Mouse (Mus musculus) left cerebral cortex, postnatal 10 days (tissue): Measurements from ENCODE around the gene A830031A19Rik. TPM values are rescaled to one million over a fixed set of nuclear protein-coding genes. Genes with fewer than 3 reads are reported as not detected.

Source experiments
- DNase-seq, 2 experiments: peaks; one replicate each; pipeline ENCODE4 v3.0.0; 2021 to 2022; ENCODE audit warnings: low spot score in 2 of 2, mixed read lengths in 1 of 2; ENCODE audit errors: extremely low spot score in 1 of 2
- intact Hi-C: fragments of 180-260 bp; cut with DNase I; formaldehyde crosslinking; loops from one replicate; pipeline ENCODE4 v1.15.1; 2025
- microRNA-seq: library from miRNA; unstranded; fragments of <30 nt; microRNA quantifications from one replicate; pipeline ENCODE4 v1.2.0, GENCODE M21; 2022
- total RNA-seq, 2 experiments: library from RNA; stranded (reverse); gene quantifications; 2 replicates each; pipeline ENCODE4 v1.2.3; 2021

The A830031A19Rik gene
- total RNA-seq, 2 experiments from 2014 or later: 0.49 to 0.94 TPM

DNA sequence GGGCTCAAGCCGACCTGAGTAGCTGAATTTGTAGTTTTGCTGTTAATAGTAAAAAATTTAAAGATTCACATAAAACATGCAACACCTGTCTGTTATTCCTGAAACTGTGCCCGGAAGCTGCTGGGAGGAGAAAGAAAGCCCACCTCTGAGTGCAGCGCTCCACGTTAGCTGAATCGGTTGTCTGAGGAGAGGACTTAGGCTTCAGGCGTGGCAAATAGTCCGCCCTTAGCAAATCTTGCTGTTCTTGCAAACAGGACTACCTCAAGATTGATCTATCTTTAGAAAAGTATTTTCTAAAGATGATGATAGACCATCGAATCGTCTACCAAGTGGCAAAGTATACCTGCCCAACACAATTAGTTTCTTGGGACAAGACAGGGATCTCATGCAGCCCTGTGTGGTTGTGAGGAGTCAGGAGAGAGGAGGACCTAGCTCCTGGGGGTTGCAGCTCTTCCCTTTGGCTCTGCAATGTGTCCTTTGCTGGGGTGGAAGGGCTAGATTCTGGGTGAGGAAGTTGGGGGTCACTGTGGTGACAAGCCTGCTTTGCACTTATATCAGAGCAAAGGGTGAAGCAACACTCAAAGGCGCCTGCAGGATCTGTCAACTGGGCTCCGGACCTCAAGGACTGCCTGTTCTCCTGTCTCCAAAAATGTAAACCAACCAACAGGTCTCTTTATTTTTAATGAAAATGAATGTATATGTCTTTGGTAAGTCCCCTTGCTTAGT, 24.7 kb downstream of the A830031A19Rik start:
- no peak for DNase-seq
- intact Hi-C loops: no loop called here

DNA sequence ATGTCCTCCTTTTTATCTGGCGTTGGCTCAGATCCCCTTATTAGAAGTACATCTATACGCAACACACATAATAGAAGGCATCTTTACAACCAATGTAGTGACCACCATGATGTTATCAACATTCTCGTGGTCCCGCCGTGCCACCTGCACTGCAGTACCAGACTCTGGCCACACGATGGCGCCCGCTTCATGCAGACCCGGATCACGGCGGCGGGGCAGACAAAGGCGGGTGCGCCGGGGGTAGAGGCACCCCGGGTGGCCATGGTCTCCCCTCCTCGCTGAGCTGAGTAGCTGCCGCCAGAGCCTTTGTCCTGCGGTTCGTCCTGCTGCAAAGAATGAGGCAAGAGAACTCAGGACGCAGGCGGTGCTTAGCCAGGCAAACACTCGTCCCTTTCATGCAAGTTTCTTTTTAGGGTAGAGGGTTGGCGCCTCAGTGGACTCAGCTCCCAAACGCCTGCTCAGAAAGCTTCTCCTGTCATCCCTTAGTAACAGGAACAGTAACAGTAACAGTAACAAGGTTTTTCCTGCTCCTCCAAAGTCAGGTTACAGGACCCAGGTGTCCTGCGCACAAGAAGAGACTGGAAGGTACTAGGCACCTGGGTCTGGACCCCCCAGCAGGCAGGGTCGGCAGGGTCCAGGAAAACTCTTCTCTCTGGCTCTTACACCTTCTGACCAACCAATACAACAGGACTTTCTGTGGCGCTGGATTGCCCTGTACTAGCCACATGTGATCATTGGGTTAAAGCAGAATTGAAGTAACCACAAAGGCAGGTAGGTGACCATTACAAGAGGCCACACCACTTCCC, 25.4 kb downstream of the A830031A19Rik start:
- intact Hi-C loops: no loop called here

DNA sequence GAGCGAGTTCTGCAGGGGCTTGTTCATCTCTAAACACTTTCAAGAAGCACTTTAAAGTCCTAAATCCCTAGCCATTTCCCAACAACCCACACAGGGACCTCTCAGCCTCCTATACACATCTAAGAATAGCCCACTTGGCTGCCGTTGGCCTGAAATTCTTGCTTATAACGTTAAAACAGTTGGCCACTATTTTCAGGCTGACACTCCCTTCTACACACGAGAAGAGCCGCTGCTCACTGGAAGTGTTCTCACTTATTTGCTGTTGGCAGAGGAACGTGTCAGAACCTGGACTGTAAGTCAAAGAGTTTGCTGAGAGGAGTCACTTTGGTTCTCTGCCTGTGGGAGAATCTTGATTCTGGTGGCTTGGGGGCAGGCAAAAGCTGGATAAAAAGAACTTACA, 30.8 kb downstream of the A830031A19Rik start:
- peak in 1 of 2 experiments; percentile 44 for DNase-seq
- intact Hi-C loops: no loop called here

More for the DNA sequence above, 25.4 kb downstream of the A830031A19Rik start:
- peak; percentile 80 to 87 for DNase-seq

DNA sequence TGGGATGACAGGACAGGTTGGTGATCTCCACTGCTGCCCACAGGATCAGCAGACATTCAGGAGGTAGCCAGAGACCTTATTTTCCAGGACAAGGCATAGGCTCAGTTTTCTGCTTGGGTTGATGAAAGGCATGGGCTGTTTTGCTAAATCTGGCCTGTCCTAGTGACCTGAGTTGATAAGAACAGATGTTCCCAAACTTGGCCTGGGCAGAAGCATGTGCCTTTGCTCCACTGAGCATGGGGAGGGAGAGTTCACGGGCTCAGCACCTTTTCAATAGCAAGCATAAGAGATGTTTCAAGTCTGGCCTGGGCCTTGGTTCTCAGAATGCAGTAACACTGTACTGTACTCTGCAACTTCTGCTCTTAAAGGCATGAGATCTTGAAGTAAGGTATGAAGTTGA, 54.1 kb downstream of the A830031A19Rik start:
- no peak for DNase-seq
- intact Hi-C loops: no loop called here

DNA sequence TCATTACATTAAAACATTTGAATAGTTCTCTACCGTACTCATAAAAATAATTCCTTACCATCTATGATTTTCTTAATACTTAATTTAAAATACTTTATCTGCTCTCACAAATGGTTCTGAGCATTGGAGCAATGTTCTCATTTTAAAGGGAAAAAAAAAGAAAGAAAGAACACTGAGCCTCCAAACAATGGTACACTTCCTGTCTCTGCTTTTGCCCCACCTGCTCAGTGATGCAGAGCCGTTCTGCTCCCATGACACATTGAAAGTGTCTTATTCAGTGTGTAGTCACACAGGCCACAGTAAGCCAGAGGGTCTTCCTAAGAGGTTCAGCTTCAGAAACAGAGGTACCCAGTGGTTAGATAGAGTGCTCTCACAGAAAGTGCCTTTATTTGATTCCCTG, 56.1 kb downstream of the A830031A19Rik start:
- intact Hi-C loops: no loop called here
- no peak for DNase-seq

DNA sequence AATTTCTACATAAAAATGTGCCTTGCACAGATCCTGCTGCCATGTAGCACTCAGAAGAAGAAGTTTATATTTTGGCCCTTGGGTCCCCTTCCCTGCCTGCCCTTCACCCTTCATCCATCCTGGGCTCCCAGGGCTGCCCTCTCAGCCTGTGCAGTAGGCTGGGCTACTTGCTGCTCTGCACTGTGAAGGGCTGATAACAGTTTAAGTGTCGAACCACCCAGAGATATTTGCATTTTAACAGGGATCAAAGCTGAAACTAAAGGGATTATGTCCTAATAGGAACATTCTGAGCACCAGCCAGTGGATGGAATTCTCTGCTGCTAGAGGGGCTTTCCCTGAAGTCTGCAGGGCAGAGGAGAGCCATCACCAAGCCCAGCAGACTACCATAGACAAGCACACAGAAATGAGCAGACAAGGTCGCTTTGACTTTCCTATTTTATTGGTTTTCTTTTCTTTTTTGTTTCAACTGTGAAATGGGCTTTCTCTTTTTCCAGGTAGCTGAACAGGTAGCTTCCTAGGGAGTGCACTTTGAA, 58.1 kb downstream of the A830031A19Rik start:
- intact Hi-C loops: no loop called here
- DNase-seq: no peak

DNA sequence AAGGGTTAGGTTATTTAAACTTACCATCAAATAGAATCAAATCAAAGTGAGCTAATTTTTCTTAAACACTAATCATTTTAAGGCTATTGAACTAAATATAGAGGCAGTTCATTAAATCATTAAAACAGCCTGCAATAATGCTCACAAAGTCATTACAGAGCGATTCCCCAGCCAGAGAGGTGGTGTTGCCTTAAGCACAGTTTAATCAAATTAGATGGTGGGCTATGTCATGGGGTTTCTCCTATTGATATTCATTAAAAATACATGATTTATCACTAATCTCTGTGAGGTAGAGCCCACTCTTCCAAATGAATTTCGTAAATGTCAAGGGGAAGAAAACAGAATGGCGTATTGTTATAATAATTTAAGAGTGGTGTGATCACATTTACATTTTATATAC, 58.8 kb downstream of the A830031A19Rik start:
- intact Hi-C loops: no loop called here
- no peak for DNase-seq

DNA sequence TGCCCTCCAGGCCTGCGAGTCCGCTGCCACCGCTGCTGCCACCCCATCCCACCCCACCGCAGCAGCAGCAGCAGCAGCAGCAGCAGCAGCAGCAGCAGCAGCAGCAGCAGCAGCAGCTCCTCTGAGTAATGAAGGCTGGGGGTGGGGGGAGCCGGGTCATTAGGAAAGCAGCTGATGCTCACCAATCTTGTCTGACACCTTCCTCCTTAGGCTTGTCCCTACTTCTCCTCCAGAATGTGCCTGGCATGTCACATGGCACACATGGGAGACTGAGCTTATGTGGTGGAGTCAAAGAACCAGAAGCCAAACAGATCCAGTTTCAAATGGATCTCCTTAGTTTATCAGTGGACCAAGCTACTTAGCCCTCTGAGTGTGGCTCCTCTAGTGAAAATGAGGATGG, 60.2 kb downstream of the A830031A19Rik start:
- intact Hi-C loops: no loop called here
- DNase-seq: no peak

DNA sequence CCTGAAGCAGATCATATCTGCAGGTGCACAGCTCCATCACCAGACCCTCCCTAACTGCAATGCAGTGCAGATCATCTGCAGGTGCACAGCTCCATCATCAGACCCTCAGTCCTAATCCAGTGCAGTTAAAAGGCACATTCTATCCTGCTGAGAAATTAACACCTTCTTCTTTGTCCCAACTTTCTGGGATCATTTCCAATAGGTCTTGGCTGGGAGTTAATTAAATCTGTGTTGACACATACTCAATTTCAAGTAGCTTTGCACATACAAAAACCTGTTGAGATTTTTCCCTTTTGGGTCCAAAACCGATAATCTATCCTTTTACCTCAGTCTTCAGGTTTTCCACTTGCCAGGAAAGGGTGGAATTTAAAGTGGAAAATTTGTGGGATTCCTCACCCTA, 62.6 kb downstream of the A830031A19Rik start:
- no peak for DNase-seq
- intact Hi-C loops: no loop called here

DNA sequence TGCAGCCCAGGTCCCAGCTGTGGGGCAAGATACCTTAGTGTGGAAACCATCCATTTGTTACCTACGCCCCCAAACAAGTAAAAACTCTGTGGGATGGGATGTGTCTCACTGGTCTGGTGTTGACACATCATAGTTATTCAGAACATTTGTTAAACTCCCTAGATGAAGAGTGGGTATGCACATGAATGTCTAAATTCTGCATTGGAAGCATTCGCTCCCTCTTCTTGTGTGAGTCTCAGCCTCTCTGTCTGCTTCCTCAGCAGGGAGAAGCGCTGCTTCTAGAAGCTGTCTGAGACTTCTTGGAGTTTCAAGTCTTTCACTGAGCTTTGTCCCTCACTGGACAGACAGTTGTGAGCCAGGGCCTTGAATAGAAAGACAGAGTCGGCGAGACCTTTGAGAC, 65.9 kb downstream of the A830031A19Rik start:
- no peak for DNase-seq
- intact Hi-C loops: no loop called here

DNA sequence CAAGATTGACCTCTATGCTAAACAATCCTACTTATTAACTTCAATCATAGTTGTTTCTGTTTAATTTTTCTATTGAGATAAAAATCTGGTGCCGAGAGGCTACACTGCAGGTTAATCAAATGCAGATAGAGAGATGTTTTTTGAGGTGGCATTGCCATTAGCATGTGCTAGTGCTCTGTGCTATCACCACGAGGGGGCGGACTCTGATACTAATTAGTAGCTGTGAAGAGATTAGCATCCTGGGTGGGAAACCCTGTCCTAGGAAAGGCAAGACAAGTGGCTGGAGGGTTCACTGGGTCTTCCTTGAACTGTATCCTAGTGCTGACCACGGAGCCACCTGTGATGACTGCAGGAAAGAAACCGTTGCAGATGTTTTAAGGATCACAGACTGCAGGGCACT, 66.6 kb downstream of the A830031A19Rik start:
- DNase-seq: peak in 1 of 2 experiments; percentile 45
- intact Hi-C loops: no loop called here

DNA sequence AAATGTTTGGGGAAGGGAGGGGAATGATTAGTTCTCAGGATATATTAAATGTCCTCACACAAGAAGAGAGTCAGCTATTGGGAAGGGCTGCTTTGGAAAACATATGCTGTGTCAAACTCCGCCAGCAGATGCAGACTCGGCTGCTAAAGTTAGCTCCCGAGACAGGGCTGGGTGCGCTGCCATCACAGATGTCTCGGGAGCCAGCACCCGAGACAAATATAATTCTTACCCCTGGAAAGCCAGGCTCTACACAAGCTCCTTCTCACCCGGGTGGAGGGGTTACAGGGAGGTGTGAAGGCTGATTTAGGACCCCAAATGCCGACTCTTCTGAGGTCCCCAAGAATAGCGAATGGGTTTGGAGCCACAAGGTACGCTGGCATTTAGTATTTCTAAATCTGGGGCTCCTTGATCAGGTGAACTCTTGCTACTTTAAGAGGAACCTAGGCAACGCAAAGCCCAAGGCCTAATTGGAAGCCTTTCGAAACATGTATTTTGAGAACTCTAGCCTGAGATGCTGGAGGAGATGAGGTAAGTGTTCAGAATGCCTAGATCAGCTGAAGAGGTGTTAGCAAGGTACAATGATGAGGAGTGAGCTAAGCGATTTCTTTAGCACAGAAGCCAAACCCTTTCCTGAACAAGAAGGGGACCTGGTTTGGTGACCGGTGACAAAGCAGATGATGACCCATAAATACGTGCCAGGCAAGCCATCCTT, 69.3 kb downstream of the A830031A19Rik start:
- peak; percentile 59 to 62 for DNase-seq
- intact Hi-C loops: no loop called here

DNA sequence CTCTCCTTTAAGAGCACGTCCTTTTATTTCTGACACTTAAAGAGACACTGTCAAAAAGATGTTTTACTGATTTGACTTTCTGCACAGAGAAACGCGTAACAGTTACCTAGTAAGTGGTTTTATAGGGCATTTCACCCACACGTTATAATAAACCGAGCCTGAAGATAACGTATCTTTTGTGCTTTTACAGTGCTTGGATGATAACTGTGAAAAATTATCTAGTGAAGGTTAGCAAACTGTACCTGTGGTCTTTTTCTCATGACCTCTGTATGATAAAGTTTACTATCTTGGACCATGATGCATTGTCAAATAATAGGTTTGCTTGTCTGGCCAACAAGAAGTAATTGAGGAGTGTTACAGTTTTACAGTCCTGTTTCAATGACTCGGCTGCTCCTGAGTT, 74.2 kb downstream of the A830031A19Rik start:
- intact Hi-C loops: no loop called here
- no peak for DNase-seq

Small RNAs within 50 kb of the gene (microRNA-seq; reads per million reads assigned to microRNA genes)
- not detected for gene Gm44381

Other genes with a start within 250 kb of the A830031A19Rik start
- 10 to 100 TPM; 20.2 to 20.3 TPM for gene Papolg, start 179.8 kb downstream of the A830031A19Rik start, total RNA-seq
- gene Bcl11a, start 3.0 kb upstream of the A830031A19Rik start, total RNA-seq: 100 to 1,000 TPM; 142 to 145 TPM